Mouse (Mus musculus) bone marrow macrophage, adult 2 months (primary cell): ENCODE measurements around the gene Cnih2.

Source experiments
- CTCF ChIP-seq: IDR thresholded peaks from 2 replicates; pipeline ENCODE4 v1.5.1; 2012; ENCODE audit warnings: low read depth, mild to moderate bottlenecking, low read length, moderate library complexity
- POLR2A ChIP-seq: IDR thresholded peaks from 2 replicates; pipeline ENCODE4 v1.6.1; 2012; ENCODE audit warnings: mild to moderate bottlenecking, low read depth, low read length, borderline replicate concordance

DNA sequence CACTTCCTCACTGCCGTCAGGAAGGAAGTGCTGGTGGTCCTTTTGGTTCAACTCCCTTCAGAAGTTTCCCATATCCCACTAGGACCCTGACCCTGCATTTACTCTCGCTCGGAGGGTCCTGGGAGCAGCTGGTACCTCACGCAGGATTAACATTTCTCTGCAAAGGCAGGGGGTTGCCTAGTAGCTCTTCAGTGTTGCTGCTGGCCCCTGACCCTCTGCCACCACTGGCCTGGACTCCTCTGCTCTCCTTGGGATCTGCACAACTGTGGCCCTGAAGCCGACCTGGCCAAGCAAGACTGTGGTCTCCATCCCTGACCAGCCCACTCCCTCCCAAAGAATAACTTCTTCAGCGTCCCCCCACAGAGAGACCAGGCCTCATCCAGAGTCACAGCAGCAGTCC lies 49.0 kb downstream of the Cnih2 start:
- no peak for TF ChIP-seq CTCF
- no peak for TF ChIP-seq POLR2A
